ENCODE assay signal across 9 mouse cellular contexts in the genomic region with DNA sequence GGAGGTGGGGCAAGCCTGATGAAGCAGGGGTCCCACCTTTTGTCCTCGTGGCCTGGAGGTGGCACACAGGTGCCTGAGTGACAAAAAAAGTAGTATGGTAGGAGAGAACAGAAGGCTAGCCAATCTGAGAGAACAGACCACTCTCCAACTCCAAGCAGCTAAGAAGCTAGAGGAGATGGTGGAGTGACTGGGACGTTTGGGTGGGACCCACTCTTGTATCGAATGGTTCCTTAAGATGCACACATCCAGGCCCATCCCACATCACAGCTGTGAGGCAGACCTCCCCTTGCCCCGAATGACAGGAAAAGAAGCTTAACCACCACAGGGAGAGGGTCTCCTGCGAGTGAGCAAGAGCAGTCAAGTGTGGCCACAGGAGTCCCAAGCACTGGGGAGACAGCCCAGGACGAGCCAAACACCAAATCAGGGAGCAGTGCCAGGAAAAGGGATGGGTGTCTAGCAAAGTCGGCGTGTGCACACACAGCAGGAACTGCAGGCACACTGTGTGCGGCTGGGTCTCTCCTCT.
DNase-seq lines count a peak whose midpoint lies in the region; ATAC-seq and TF ChIP-seq lines count a peak whose summit lies in the region.
"Had no signal": no experiment of that assay in that cellular context is flagged by ENCODE, and none has a peak within 500 bp of the region (broad histone marks: within the 10 kb centered on the region; RNA-seq: fewer than 3 reads in every experiment).

No protein-coding gene starts in this region.

- no peak for DNase-seq in kidney, postnatal 0 days (ENCODE audit: low spot score)
- no peak for DNase-seq in kidney, postnatal 25 days
- DNase-seq in embryonic facial prominence, embryonic 14.5 days (ENCODE audit: low spot score) = no peak
- no peak for DNase-seq in intestine, embryonic 14.5 days (ENCODE audit: low spot score)
- no peak for DNase-seq in ovary, postnatal 36 days (ENCODE audit: low spot score)
- DNase-seq in natural killer cell, adult 2 months (ENCODE audit: low spot score in 2 of 2) = no peak
- no peak for DNase-seq in gastrocnemius, postnatal 10 days
- DNase-seq: right cerebral cortex, adult 18-20 months had no signal

- H3K4me3 ChIP-seq in kidney, postnatal 0 days (replicated peaks; ENCODE audit: low read depth, low read length) = no peak overlapping the region
- H3K4me3 ChIP-seq in embryonic facial prominence, embryonic 14.5 days (ENCODE audit: low read depth, low read length) = 0 out of 2 replicates have a peak overlapping the region, but pooled peaks have one; percentile 12
- no peak overlapping the region for H3K4me3 ChIP-seq in intestine, embryonic 14.5 days (ENCODE audit: low read depth, low read length)
- H3K4me3 ChIP-seq in neural tube, embryonic 12.5 days = no peak overlapping the region

- ATAC-seq in kidney, postnatal 0 days (replicated peaks; ENCODE audit: low FRiP score, low read depth) = no peak; the same call in 1 of the 2 replicates
- no peak for ATAC-seq in embryonic facial prominence, embryonic 14.5 days (ENCODE audit: low read depth)
- no peak for ATAC-seq in intestine, embryonic 14.5 days (replicated peaks; ENCODE audit: low FRiP score, low TSS enrichment, low read depth)
- no peak; the same call in 1 of the 2 replicates for ATAC-seq in neural tube, embryonic 12.5 days (ENCODE audit: low FRiP score, low read depth)

- H3K9ac ChIP-seq in kidney, postnatal 0 days (ENCODE audit: low read depth, low read length) = no peak overlapping the region
- peak overlapping the region; percentile 45 for H3K9ac ChIP-seq in embryonic facial prominence, embryonic 14.5 days (ENCODE audit: low read depth, low read length)
- H3K9ac ChIP-seq in intestine, embryonic 14.5 days (ENCODE audit: low read length) = no peak overlapping the region
- H3K9ac ChIP-seq in neural tube, embryonic 12.5 days = peak overlapping the region; percentile 21; the same call in 1 of the 2 replicates

- H3K9me3 ChIP-seq in kidney, postnatal 0 days (replicated peaks; ENCODE audit: low read length) = no peaks in the 10 kb centered on the region
- no peaks in the 10 kb centered on the region for H3K9me3 ChIP-seq in embryonic facial prominence, embryonic 14.5 days (ENCODE audit: control insufficient read depth, low read length)
- no peaks in the 10 kb centered on the region for H3K9me3 ChIP-seq in intestine, embryonic 14.5 days (ENCODE audit: control insufficient read depth, low read length)
- no peaks in the 10 kb centered on the region for H3K9me3 ChIP-seq in neural tube, embryonic 12.5 days

- H3K4me1 ChIP-seq in kidney, postnatal 0 days (replicated peaks; ENCODE audit: insufficient read depth, low read length) = peaks cover 15% of the 10 kb centered on the region
- peaks cover 49% of the 10 kb centered on the region for H3K4me1 ChIP-seq in embryonic facial prominence, embryonic 14.5 days (ENCODE audit: control insufficient read depth, insufficient read depth, low read length)
- H3K4me1 ChIP-seq in intestine, embryonic 14.5 days (replicated peaks; ENCODE audit: control insufficient read depth, insufficient read depth, low read length) = peaks cover 12% of the 10 kb centered on the region
- H3K4me1 ChIP-seq in neural tube, embryonic 12.5 days = peaks cover 62% of the 10 kb centered on the region

- 27% methylated on average over 9 of the region's 9 CpGs for WGBS in kidney, postnatal 0 days
- WGBS in embryonic facial prominence, embryonic 14.5 days = 23% methylated on average over 9 of the region's 9 CpGs
- 32% methylated on average over 9 of the region's 9 CpGs for WGBS in intestine, embryonic 14.5 days
- 24% methylated on average over 9 of the region's 9 CpGs for WGBS in neural tube, embryonic 12.5 days

- no peaks in the 10 kb centered on the region for H3K36me3 ChIP-seq in kidney, postnatal 0 days (ENCODE audit: insufficient read depth, low read length)
- no peaks in the 10 kb centered on the region for H3K36me3 ChIP-seq in embryonic facial prominence, embryonic 14.5 days (ENCODE audit: control insufficient read depth, insufficient read depth, low read length)
- no peaks in the 10 kb centered on the region for H3K36me3 ChIP-seq in intestine, embryonic 14.5 days (ENCODE audit: control insufficient read depth, insufficient read depth, low read length)
- H3K36me3 ChIP-seq in neural tube, embryonic 12.5 days = no peaks in the 10 kb centered on the region

- TF ChIP-seq CTCF in kidney, postnatal 0 days (IDR thresholded peaks at IDR 0.05; ENCODE audit: low read depth) = no peak

- peak overlapping the region; percentile 46 for H3K4me2 ChIP-seq in kidney, postnatal 0 days (ENCODE audit: low read length)
- peak overlapping the region; percentile 51 for H3K4me2 ChIP-seq in embryonic facial prominence, embryonic 14.5 days (ENCODE audit: low read depth, low read length)
- peak overlapping the region; percentile 41 for H3K4me2 ChIP-seq in intestine, embryonic 14.5 days (ENCODE audit: low read length)
- H3K4me2 ChIP-seq in neural tube, embryonic 12.5 days (replicated peaks) = peak overlapping the region; percentile 54

- H3K27ac ChIP-seq in kidney, postnatal 0 days = peak overlapping the region; percentile 70
- H3K27ac ChIP-seq in embryonic facial prominence, embryonic 14.5 days (replicated peaks; ENCODE audit: low read depth, low read length) = peak overlapping the region; percentile 83
- H3K27ac ChIP-seq in intestine, embryonic 14.5 days (ENCODE audit: low read depth) = no peak overlapping the region
- H3K27ac ChIP-seq in neural tube, embryonic 12.5 days = peak overlapping the region; percentile 54; the same call in 1 of the 2 replicates

- H3K27me3 ChIP-seq in kidney, postnatal 0 days (ENCODE audit: insufficient read depth, low read length) = no peaks in the 10 kb centered on the region
- H3K27me3 ChIP-seq in embryonic facial prominence, embryonic 14.5 days (replicated peaks; ENCODE audit: control insufficient read depth, insufficient read depth, low read length) = no peaks in the 10 kb centered on the region
- no peaks in the 10 kb centered on the region for H3K27me3 ChIP-seq in intestine, embryonic 14.5 days (replicated peaks; ENCODE audit: control insufficient read depth, insufficient read depth, low read length)
- H3K27me3 ChIP-seq in neural tube, embryonic 12.5 days (replicated peaks) = no peaks in the 10 kb centered on the region

Comparison
In these comparisons a context has a peak if more than half of its experiments do, and no peak if none do; other contexts are left out.
1. H3K9ac ChIP-seq: peak in embryonic facial prominence, embryonic 14.5 days (single experiment) and neural tube, embryonic 12.5 days (single experiment); none in kidney, postnatal 0 days (single experiment) and intestine, embryonic 14.5 days (single experiment).
2. Peak in every context shown above with its lines, with median percentiles within 50 percentile points of each other: H3K4me2 ChIP-seq.